Mouse (Mus musculus): ENCODE data around the gene Slc19a1. TPM values are rescaled to one million over a fixed set of nuclear protein-coding genes. Genes with fewer than 3 reads are reported as not detected.

Slc19a1 gene
- polyA plus RNA-seq, 1 experiment from 2014 or later: 26.8 TPM

DNA sequence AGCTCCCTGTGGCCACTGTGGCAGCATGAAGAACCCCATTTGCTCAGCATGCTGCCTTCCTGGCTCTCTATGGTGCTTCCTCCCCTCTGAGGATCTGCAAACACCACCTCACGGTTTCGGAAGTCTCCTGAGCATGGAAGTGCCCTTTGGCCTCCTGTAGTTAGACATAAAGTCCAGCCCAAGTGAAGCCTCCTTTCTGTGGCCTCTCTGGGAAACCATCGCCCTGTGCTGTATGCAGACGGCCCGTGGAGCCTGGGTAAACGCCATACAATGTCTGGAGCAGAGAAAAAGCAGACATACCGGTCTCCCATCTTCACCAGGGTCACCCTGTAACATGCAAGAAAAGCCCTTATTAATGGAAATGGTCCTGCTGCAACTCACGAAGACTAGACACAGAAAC is 46.9 kb downstream of the Slc19a1 start:
- no peak overlapping the region for H3K9ac ChIP-seq
- H3K4me2 ChIP-seq: no peak overlapping the region
- H3K4me3 ChIP-seq: no peak overlapping the region
- H3K27ac ChIP-seq: no peak overlapping the region
- no peaks in the 10 kb centered on the region for H3K9me3 ChIP-seq
- 85% methylated on average over 8 of the region's 8 CpGs for WGBS
- ATAC-seq (ENCODE audit: insufficient number of reproducible peaks, low FRiP score, low TSS enrichment, low read depth): no peak
- no peaks in the 10 kb centered on the region for H3K27me3 ChIP-seq
- 0 out of 2 replicates have a peak, but pooled peaks cover 5% of the 10 kb centered on the region for H3K4me1 ChIP-seq
- H3K36me3 ChIP-seq: 0 out of 2 replicates have a peak, but pooled peaks cover 9% of the 10 kb centered on the region

DNA sequence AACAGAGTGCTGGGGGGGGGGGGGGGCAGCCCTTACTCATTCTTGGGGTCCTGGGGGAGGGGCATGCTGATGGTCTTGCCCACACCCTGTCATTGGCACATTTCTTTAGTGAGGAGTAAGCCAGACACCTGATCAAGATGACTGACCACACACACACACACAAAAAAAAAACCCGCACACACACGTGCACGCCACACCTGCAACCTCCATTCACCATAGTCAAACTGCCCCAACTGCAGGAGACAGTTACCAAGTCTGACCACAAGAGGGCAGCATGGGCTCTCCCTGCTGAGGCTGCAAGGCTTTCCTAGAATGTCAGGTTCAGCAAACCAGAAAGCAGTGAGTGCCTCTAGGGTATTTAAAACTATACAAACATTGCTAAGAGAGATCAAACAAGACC is 50.4 kb downstream of the Slc19a1 start:
- Histone ChIP-seq H3K4me3 (no peak overlapping the region), H3K27ac (no peak overlapping the region), H3K36me3 (0 out of 2 replicates have a peak, but pooled peaks cover 10% of the 10 kb centered on the region), H3K4me1 (0 out of 2 replicates have a peak, but pooled peaks cover 5% of the 10 kb centered on the region), H3K9ac (no peak overlapping the region), H3K9me3 (no peaks in the 10 kb centered on the region), H3K4me2 (no peak overlapping the region), H3K27me3 (no peaks in the 10 kb centered on the region)
- no peak for ATAC-seq (ENCODE audit: insufficient number of reproducible peaks, low FRiP score, low TSS enrichment, low read depth)
- WGBS: 14% methylated on average over 3 of the region's 3 CpGs

DNA sequence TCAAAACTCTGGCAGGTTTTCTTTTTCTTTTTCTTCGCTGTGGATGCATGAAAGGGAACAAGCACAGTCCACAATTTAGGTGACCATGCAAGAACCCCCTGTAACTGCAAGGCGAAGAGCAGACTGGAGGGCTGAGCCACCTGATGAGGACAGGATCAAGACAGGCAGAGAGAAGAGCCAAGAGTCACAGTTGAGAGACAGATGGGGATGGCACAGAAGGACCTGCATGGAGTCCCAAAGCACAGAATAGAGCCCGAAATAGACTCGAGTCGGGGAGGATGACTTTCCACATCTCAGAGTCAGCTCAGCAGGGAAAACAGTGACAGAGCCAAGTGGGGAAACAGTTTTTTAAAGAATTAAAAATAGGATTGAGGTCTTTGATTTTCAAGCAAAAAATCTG is 50.9 kb downstream of the Slc19a1 start:
- Histone ChIP-seq H3K36me3 (0 out of 2 replicates have a peak, but pooled peaks cover 10% of the 10 kb centered on the region), H3K4me3 (no peak overlapping the region), H3K9me3 (no peaks in the 10 kb centered on the region), H3K27ac (no peak overlapping the region), H3K27me3 (no peaks in the 10 kb centered on the region), H3K9ac (no peak overlapping the region), H3K4me1 (0 out of 2 replicates have a peak, but pooled peaks cover 5% of the 10 kb centered on the region), H3K4me2 (no peak overlapping the region)
- ATAC-seq (ENCODE audit: insufficient number of reproducible peaks, low FRiP score, low TSS enrichment, low read depth): no peak
- 71% methylated on average over 5 of the region's 5 CpGs for WGBS

- peaks cover 9% of the 10 kb centered on the region for H3K4me1 ChIP-seq
- H3K4me2 ChIP-seq: no peak overlapping the region
- no peaks in the 10 kb centered on the region for H3K9me3 ChIP-seq
- no peak overlapping the region for H3K4me3 ChIP-seq
- 0 out of 2 replicates have a peak, but pooled peaks cover 10% of the 10 kb centered on the region for H3K36me3 ChIP-seq
- no peak overlapping the region for H3K27ac ChIP-seq
- no peaks in the 10 kb centered on the region for H3K27me3 ChIP-seq
- WGBS: 64% methylated on average over 1 of the region's 1 CpGs
- no peak for ATAC-seq (ENCODE audit: insufficient number of reproducible peaks, low FRiP score, low TSS enrichment, low read depth)
- H3K9ac ChIP-seq: no peak overlapping the region
Measured at GRCm38 (mm10) chr10:77084568-77084967, 52.5 kb downstream of the Slc19a1 start.

- Histone ChIP-seq H3K9ac (no peak overlapping the region), H3K9me3 (0 out of 2 replicates have a peak, but pooled peaks cover 8% of the 10 kb centered on the region), H3K4me2 (no peak overlapping the region), H3K27me3 (no peaks in the 10 kb centered on the region), H3K27ac (no peak overlapping the region), H3K4me3 (no peak overlapping the region), H3K4me1 (peaks cover 5% of the 10 kb centered on the region), H3K36me3 (peaks cover 5% of the 10 kb centered on the region; the same call in 1 of the 2 replicates)
- no peak for ATAC-seq (ENCODE audit: insufficient number of reproducible peaks, low FRiP score, low TSS enrichment, low read depth)
- 66% methylated on average over 8 of the region's 8 CpGs for WGBS
Measured at GRCm38 (mm10) chr10:77089336-77089735, 57.3 kb downstream of the Slc19a1 start.

- WGBS: 78% methylated on average over 5 of the region's 5 CpGs
- Histone ChIP-seq H3K27ac (no peak overlapping the region), H3K4me3 (no peak overlapping the region), H3K4me1 (peaks cover 5% of the 10 kb centered on the region), H3K4me2 (no peak overlapping the region), H3K27me3 (no peaks in the 10 kb centered on the region), H3K9ac (no peak overlapping the region), H3K36me3 (peaks cover 5% of the 10 kb centered on the region; the same call in 1 of the 2 replicates), H3K9me3 (0 out of 2 replicates have a peak, but pooled peaks cover 8% of the 10 kb centered on the region)
- ATAC-seq (ENCODE audit: insufficient number of reproducible peaks, low FRiP score, low TSS enrichment, low read depth): no peak
Measured at GRCm38 (mm10) chr10:77090063-77090462, 58.0 kb downstream of the Slc19a1 start.

DNA sequence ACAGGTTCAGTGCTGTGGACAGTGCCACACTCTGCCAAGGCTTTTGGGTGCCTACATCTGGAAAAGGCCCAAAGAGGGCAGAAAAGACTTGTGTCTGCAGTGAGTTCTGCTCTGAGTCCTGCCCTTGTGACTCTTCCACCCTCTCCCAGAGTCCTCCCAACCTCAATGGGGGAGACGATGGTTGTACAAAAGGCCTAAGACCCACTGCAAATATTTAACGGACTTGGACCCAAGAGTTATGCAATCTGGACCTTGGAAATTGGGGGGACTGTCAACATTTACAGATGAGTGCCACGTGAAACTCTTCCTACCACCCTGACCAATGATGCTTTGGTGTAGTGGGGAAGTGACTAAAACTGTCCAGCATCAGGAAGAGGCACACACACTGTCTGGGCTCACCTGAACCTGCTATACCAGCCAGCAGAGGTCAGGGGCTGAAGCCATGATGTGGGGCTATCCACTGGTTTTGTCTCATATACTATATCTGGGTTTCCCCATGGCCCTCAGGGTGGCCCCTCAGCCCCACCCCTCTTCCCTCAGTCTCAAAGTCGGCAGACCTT is 59.6 kb downstream of the Slc19a1 start:
- no peak overlapping the region for H3K9ac ChIP-seq
- 82% methylated on average over 4 of the region's 4 CpGs for WGBS

GRCm38 (mm10) chr10:77093817-77094216 is 61.8 kb downstream of the Slc19a1 start:
- Histone ChIP-seq H3K36me3 (no peaks in the 10 kb centered on the region; the same call in 1 of the 2 replicates), H3K4me1 (peaks cover 11% of the 10 kb centered on the region), H3K9me3 (0 out of 2 replicates have a peak, but pooled peaks cover 8% of the 10 kb centered on the region), H3K4me2 (no peak overlapping the region), H3K9ac (no peak overlapping the region), H3K27ac (no peak overlapping the region), H3K27me3 (no peaks in the 10 kb centered on the region), H3K4me3 (no peak overlapping the region)
- no peak for ATAC-seq (ENCODE audit: insufficient number of reproducible peaks, low FRiP score, low TSS enrichment, low read depth)

More for the DNA sequence above, 59.6 kb downstream of the Slc19a1 start:
- Histone ChIP-seq H3K27me3 (no peaks in the 10 kb centered on the region), H3K4me2 (no peak overlapping the region), H3K9me3 (0 out of 2 replicates have a peak, but pooled peaks cover 8% of the 10 kb centered on the region), H3K36me3 (peaks cover 4% of the 10 kb centered on the region; the same call in 1 of the 2 replicates), H3K27ac (no peak overlapping the region), H3K4me3 (no peak overlapping the region), H3K4me1 (peaks cover 5% of the 10 kb centered on the region)
- no peak for ATAC-seq (ENCODE audit: insufficient number of reproducible peaks, low FRiP score, low TSS enrichment, low read depth)

DNA sequence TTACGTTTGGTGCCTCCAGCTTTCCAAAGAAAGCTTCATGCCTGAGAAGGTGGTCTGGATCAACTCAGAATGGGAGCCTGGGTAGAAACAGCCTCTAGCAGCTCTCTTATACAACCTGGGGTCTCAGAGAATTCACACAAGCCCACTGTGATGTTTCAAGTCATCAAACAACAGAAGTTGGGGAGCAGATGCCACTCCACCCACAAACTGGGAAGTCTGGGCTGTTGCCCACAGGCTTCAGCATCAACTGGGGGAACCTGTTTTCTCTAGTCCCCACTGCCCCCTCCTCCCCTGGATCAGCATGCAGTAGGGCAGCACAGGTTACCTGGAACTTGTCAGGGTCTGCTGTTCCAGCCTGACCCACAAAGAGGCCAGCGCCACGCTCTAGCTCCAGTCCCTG is 63.6 kb downstream of the Slc19a1 start:
- Histone ChIP-seq H3K4me3 (no peak overlapping the region), H3K27me3 (no peaks in the 10 kb centered on the region), H3K27ac (no peak overlapping the region), H3K36me3 (no peaks in the 10 kb centered on the region; the same call in 1 of the 2 replicates), H3K9me3 (0 out of 2 replicates have a peak, but pooled peaks cover 8% of the 10 kb centered on the region), H3K4me1 (peaks cover 6% of the 10 kb centered on the region; the same call in 1 of the 2 replicates), H3K4me2 (no peak overlapping the region), H3K9ac (no peak overlapping the region)
- ATAC-seq (ENCODE audit: insufficient number of reproducible peaks, low FRiP score, low TSS enrichment, low read depth): no peak
- WGBS: 95% methylated on average over 3 of the region's 3 CpGs

DNA sequence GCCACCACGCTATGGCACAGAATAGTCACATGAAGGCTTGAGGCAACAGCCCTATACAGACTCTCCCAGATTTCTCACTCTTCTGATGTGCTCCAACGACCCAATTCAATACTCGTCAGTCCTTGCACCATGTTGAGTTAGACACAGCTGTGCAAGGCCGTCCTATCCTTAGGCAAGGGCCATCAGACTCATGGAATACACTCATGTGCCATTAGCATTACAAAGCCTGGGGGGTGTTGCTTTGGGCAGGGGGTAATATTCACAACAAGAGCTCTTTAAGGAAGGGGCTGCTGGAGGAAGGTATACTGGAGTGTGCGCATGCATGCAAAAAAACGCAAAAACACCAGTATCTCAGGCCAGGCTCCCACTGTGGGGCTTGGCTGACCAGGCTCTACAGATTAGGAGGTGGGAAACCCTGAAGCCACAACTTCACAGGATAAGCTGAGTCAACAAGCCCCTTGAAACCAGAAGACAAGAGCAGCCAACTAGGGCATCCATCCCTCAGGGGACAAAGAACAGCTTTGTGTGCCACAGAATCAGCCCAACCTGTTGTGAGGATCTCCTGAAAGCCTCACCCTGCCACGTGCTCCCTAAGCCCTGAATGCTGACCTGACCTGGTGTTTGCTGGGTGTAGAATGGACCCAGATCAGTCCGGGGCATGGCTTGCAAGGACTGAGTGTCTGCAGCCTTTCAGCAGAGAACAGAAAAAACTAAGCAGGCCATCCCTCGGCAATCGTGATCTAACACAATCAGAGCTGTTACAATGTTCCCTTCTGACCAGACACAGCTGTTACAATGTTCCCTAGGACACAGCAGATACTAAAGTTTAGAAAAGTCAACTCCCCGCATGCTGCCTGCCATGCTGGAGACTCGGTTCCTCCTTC is 65.2 kb downstream of the Slc19a1 start:
- H3K27ac ChIP-seq: peak overlapping the region; percentile 69

GRCm38 (mm10) chr10:77097890-77098200 is 65.8 kb downstream of the Slc19a1 start:
- Histone ChIP-seq H3K4me2 (no peak overlapping the region), H3K4me3 (no peak overlapping the region), H3K27me3 (no peaks in the 10 kb centered on the region), H3K4me1 (peaks cover 6% of the 10 kb centered on the region; the same call in 1 of the 2 replicates), H3K36me3 (no peaks in the 10 kb centered on the region), H3K9ac (no peak overlapping the region), H3K27ac (peak overlapping the region; percentile 69), H3K9me3 (0 out of 2 replicates have a peak, but pooled peaks cover 3% of the 10 kb centered on the region)
- 63% methylated on average over 4 of the region's 4 CpGs for WGBS
- ATAC-seq (ENCODE audit: insufficient number of reproducible peaks, low FRiP score, low TSS enrichment, low read depth): peak; percentile 67; the same call in 1 of the 2 replicates

More for the DNA sequence above, 65.2 kb downstream of the Slc19a1 start:
- Histone ChIP-seq H3K36me3 (no peaks in the 10 kb centered on the region; the same call in 1 of the 2 replicates), H3K9me3 (0 out of 2 replicates have a peak, but pooled peaks cover 8% of the 10 kb centered on the region), H3K27me3 (no peaks in the 10 kb centered on the region), H3K9ac (no peak overlapping the region), H3K4me2 (no peak overlapping the region), H3K4me3 (no peak overlapping the region), H3K4me1 (peaks cover 6% of the 10 kb centered on the region; the same call in 1 of the 2 replicates)
- WGBS: 76% methylated on average over 12 of the region's 12 CpGs
- no peak for ATAC-seq (ENCODE audit: insufficient number of reproducible peaks, low FRiP score, low TSS enrichment, low read depth)

DNA sequence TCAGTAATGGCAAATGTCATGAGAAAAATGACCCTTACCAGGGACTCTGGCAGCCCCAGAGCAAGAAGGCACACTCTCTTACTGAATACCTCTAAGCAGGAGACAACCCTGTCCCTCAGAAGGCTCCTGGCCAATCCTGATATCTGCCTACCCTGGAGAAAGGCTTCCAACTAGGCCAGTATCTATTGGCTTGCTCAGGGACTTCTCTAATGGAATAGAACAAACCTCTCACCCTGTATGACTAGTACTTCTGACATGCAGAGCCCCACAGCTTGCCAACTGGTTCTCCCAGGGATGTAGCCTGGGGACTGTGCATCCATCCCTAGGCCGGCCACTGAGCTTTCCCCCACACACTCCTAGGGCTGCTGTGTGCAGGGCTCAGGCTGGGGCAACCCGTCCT is 66.6 kb downstream of the Slc19a1 start:
- WGBS: 66% methylated on average over 2 of the region's 2 CpGs

More for the DNA sequence above, 66.6 kb downstream of the Slc19a1 start:
- H3K4me2 ChIP-seq: no peak overlapping the region
- ATAC-seq (ENCODE audit: insufficient number of reproducible peaks, low FRiP score, low TSS enrichment, low read depth): no peak; the same call in 1 of the 2 replicates
- no peaks in the 10 kb centered on the region for H3K36me3 ChIP-seq
- no peaks in the 10 kb centered on the region for H3K9me3 ChIP-seq
- H3K9ac ChIP-seq: no peak overlapping the region
- H3K27ac ChIP-seq: peak overlapping the region; percentile 38; the same call in 1 of the 2 replicates
- H3K27me3 ChIP-seq: no peaks in the 10 kb centered on the region
- H3K4me3 ChIP-seq: no peak overlapping the region
- peaks cover 6% of the 10 kb centered on the region; the same call in 1 of the 2 replicates for H3K4me1 ChIP-seq
